Mouse (Mus musculus) MEL (cell line): ENCODE results near the gene Prr15l. TPM values are rescaled to one million over a fixed set of nuclear protein-coding genes. Genes with fewer than 3 reads are reported as not detected.
A peak's percentile ranks its signal among the peaks of the same experiment; 100 is the strongest.

Experiments
- DNase-seq: peaks from one replicate; pipeline ENCODE4 v3.0.0; 2011; ENCODE audit warnings: low read depth, low spot score
- H3K27ac ChIP-seq: 2 replicates; pipeline ENCODE4 v1.5.1; 2012; ENCODE audit warnings: low read depth, mild to moderate bottlenecking, control low read depth, low read length, moderate library complexity; ENCODE audit not compliant: control insufficient read depth
- H3K27me3 ChIP-seq, 2 experiments: fragments of 150-350 bp in 1 of 2; sonication (generic) in 1 of 2; 2 replicates each; pipeline ENCODE4 v1.6.1; 2012; ENCODE audit warnings: low read length in 2 of 2, mild to moderate bottlenecking in 2 of 2, improper control_type of control experiment in 1 of 2, moderate library complexity in 1 of 2; ENCODE audit not compliant: insufficient read depth in 2 of 2, control insufficient read depth in 1 of 2
- H3K36me3 ChIP-seq, 2 experiments: 2 replicates each; pipeline ENCODE4 v1.6.1; 2012 to 2014; ENCODE audit warnings: low read length in 2 of 2, improper control_type of control experiment in 1 of 2, inconsistent platforms in 1 of 2, mild to moderate bottlenecking in 1 of 2; ENCODE audit not compliant: insufficient read depth in 2 of 2, control insufficient read depth in 1 of 2
- H3K4me1 ChIP-seq, 2 experiments: fragments of 150-350 bp in 1 of 2; sonication (generic) in 1 of 2; 2 replicates each; pipeline ENCODE4 v1.6.1; 2012; ENCODE audit warnings: low read length in 2 of 2, improper control_type of control experiment in 1 of 2, mild to moderate bottlenecking in 1 of 2; ENCODE audit not compliant: insufficient read depth in 2 of 2, control insufficient read depth in 1 of 2
- H3K4me3 ChIP-seq, 2 experiments: fragments of 150-350 bp in 1 of 2; sonication (generic) in 1 of 2; 2 replicates each; pipeline ENCODE4 v1.5.1; 2012; ENCODE audit warnings: low read depth in 2 of 2, low read length in 2 of 2, mild to moderate bottlenecking in 2 of 2, moderate library complexity in 2 of 2, control low read depth in 1 of 2, improper control_type of control experiment in 1 of 2; ENCODE audit not compliant: control insufficient read depth in 1 of 2, insufficient read depth in 1 of 2
- H3K79me2 ChIP-seq: 2 replicates; pipeline ENCODE4 v1.6.1; 2012; ENCODE audit warnings: mild to moderate bottlenecking, low read length, moderate library complexity; ENCODE audit not compliant: control insufficient read depth, poor library complexity, insufficient read depth
- H3K9ac ChIP-seq: 2 replicates; pipeline ENCODE4 v1.6.1; 2012; ENCODE audit warnings: low read depth, mild to moderate bottlenecking, control low read depth, low read length, moderate library complexity; ENCODE audit not compliant: control insufficient read depth, poor library complexity, severe bottlenecking
- H3K9me3 ChIP-seq: fragments of 150-350 bp; sonication (generic); replicated peaks from 2 replicates; pipeline ENCODE4 v1.6.1; 2012; ENCODE audit warnings: mild to moderate bottlenecking, low read length, improper control_type of control experiment, moderate library complexity; ENCODE audit not compliant: insufficient read depth
- CHD2 ChIP-seq: IDR thresholded peaks from 2 replicates; pipeline ENCODE4 v1.6.1; 2011; ENCODE audit warnings: low read length, improper control_type of control experiment
- CTCF ChIP-seq, 3 experiments: IDR thresholded peaks in 2 of 3; conservative IDR thresholded peaks in 1 of 3; 2 replicates each; pipeline ENCODE4 v1.5.1; 2011 to 2012; ENCODE audit warnings: low read length in 3 of 3, low read depth in 2 of 3, mild to moderate bottlenecking in 2 of 3, improper control_type of control experiment in 1 of 3, inconsistent platforms in 1 of 3, mixed read lengths in 1 of 3, moderate library complexity in 1 of 3; ENCODE audit not compliant: control insufficient read depth in 1 of 3, insufficient read depth in 1 of 3, poor library complexity in 1 of 3, severe bottlenecking in 1 of 3
- ETS1 ChIP-seq: IDR thresholded peaks from 2 replicates; pipeline ENCODE4 v1.6.1; 2012; ENCODE audit warnings: low read depth, mild to moderate bottlenecking, inconsistent platforms, low read length, improper control_type of control experiment, moderate library complexity
- HCFC1 ChIP-seq: IDR thresholded peaks from 2 replicates; pipeline ENCODE4 v1.6.1; 2012; ENCODE audit warnings: low read depth, mild to moderate bottlenecking, inconsistent platforms, low read length, improper control_type of control experiment, moderate library complexity
- JUND ChIP-seq: IDR thresholded peaks from 2 replicates; pipeline ENCODE4 v1.6.1; 2011; ENCODE audit warnings: low read depth, mild to moderate bottlenecking, improper control_type of control experiment, low read length
- MAZ ChIP-seq: IDR thresholded peaks from 2 replicates; pipeline ENCODE4 v1.6.1; 2012; ENCODE audit warnings: low read depth, mild to moderate bottlenecking, inconsistent platforms, low read length, improper control_type of control experiment
- MYC ChIP-seq: IDR thresholded peaks from 2 replicates; pipeline ENCODE4 v1.6.1; 2011; ENCODE audit warnings: low read depth, mild to moderate bottlenecking, low read length, improper control_type of control experiment, moderate library complexity
- NRF1 ChIP-seq: IDR thresholded peaks from 2 replicates; pipeline ENCODE4 v1.6.1; 2014; ENCODE audit warnings: low read depth, mild to moderate bottlenecking, inconsistent platforms, low read length, improper control_type of control experiment, moderate library complexity; ENCODE audit not compliant: poor library complexity, insufficient read depth, severe bottlenecking
- POLR2A ChIP-seq, 2 experiments: IDR thresholded peaks; 2 replicates each; pipeline ENCODE4 v1.6.1; 2011 to 2012; ENCODE audit warnings: low read length in 2 of 2, mild to moderate bottlenecking in 2 of 2, control low read depth in 1 of 2, improper control_type of control experiment in 1 of 2, low read depth in 1 of 2, moderate library complexity in 1 of 2; ENCODE audit not compliant: control insufficient read depth in 1 of 2, insufficient read depth in 1 of 2, poor library complexity in 1 of 2
- RAD21 ChIP-seq: IDR thresholded peaks from 2 replicates; pipeline ENCODE4 v1.6.1; 2011; ENCODE audit warnings: mild to moderate bottlenecking, low read depth, low read length, improper control_type of control experiment
- RCOR1 ChIP-seq: IDR thresholded peaks from 2 replicates; pipeline ENCODE4 v1.6.1; 2012; ENCODE audit warnings: low read depth, mild to moderate bottlenecking, inconsistent platforms, low read length, improper control_type of control experiment
- TAL1 ChIP-seq: IDR thresholded peaks from 2 replicates; pipeline ENCODE4 v1.6.1; 2012; ENCODE audit warnings: mild to moderate bottlenecking, inconsistent platforms, low read length, moderate library complexity, mixed read lengths
- TBP ChIP-seq: IDR thresholded peaks from 2 replicates; pipeline ENCODE4 v1.8.0; 2011; ENCODE audit warnings: low read depth, low read length, improper control_type of control experiment
- TCF12 ChIP-seq: IDR thresholded peaks from 2 replicates; pipeline ENCODE4 v1.6.1; 2014; ENCODE audit warnings: low read depth, mild to moderate bottlenecking, inconsistent platforms, low read length, improper control_type of control experiment, moderate library complexity
- USF1 ChIP-seq: IDR thresholded peaks from 2 replicates; pipeline ENCODE4 v1.6.1; 2014; ENCODE audit warnings: low read depth, mild to moderate bottlenecking, inconsistent platforms, low read length, improper control_type of control experiment, moderate library complexity
- USF2 ChIP-seq, 2 experiments: IDR thresholded peaks; 2 replicates each; pipeline ENCODE4 v1.6.1; 2011 to 2012; ENCODE audit warnings: improper control_type of control experiment in 2 of 2, low read length in 2 of 2, borderline replicate concordance in 1 of 2, inconsistent platforms in 1 of 2, low read depth in 1 of 2, mild to moderate bottlenecking in 1 of 2; ENCODE audit not compliant: insufficient read depth in 1 of 2
- ZC3H11A ChIP-seq: IDR thresholded peaks from 2 replicates; pipeline ENCODE4 v1.6.1; 2012; ENCODE audit warnings: low read depth, mild to moderate bottlenecking, inconsistent platforms, low read length, improper control_type of control experiment
- ZMIZ1 ChIP-seq: IDR thresholded peaks from 2 replicates; pipeline ENCODE4 v1.6.1; 2012; ENCODE audit warnings: low read depth, mild to moderate bottlenecking, inconsistent platforms, low read length, improper control_type of control experiment, moderate library complexity
- polyA plus RNA-seq, 2 experiments: library from polyadenylated mRNA; stranded (reverse) in 1 of 2; unstranded in 1 of 2; fragments of >175 nt in 1 of 2; fragments of >200 nt in 1 of 2; gene quantifications; 2 replicates each; pipeline versions ENCODE4 v1.2.1 to v1.2.4; 2012; ENCODE audit warnings: low replicate concordance in 2 of 2, low read depth in 1 of 2; ENCODE audit not compliant: insufficient read length in 2 of 2, insufficient read depth in 1 of 2, missing spikeins in 1 of 2
- total RNA-seq: library from RNA; depleted of rRNA; stranded (reverse); fragments of 300-350 nt; gene quantifications from 2 replicates; pipeline ENCODE4 v1.2.3, GENCODE M21; 2012

Gene Prr15l
- total and polyA plus RNA-seq, 3 experiments: 0.08 to 0.19 TPM; not detected in 1

DNA sequence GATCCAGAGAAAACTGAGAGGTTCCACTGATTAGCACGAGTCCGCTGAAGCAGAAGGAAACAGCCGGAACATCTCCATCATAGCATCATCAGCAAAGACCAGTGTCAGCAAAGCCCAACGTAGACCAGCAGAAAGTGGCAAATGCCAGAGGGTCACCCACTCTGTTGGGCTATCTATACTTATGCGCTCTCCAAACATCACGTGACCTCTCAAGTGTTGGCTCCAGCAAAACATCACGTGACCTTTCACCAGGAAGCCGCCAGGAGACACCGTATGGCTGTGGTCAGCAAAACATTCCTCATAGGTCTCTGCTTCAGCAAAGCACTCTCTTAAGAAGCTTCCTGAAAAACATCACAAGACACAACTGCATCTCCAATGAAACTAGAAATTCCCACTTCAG is 47.6 kb upstream of the Prr15l start:
- Histone ChIP-seq H3K9ac (no peak overlapping the region), H3K79me2 (no peaks in the 10 kb centered on the region), H3K27me3 (peaks cover 47 to 61% of the 10 kb centered on the region in 2 experiments), H3K9me3 (no peaks in the 10 kb centered on the region), H3K4me1 (peaks cover 0 to 7% of the 10 kb centered on the region in 2 experiments; a peak in 2 of 4 replicates), H3K4me3 (no peak overlapping the region), H3K27ac (no peak overlapping the region), H3K36me3 (no peaks in the 10 kb centered on the region; a peak in 1 of 4 replicates)
- no peak for TF ChIP-seq TBP
- TF ChIP-seq USF1: peak; percentile 71
- DNase-seq: no peak

DNA sequence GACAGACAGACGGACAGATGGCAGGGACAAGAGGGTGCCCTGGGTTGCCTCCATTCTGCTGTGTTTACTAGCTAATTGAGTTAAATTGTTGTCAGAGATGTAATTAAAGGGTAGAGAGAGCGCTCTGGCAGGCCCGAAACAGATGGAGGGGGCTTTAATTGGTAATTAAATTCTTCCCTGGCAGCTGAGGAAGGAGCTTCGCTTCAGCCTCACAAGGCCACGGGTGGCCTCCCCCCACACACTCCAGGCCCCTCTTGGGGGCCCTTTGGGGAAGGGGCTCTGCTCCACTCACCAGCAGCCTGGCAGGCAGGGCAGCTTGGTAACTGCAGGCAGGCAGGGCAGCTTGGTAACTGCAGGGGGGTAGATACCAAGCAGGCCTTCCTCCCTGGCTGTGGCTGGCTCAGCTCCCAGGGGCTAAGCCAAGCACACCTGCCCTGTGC is 42.0 kb upstream of the Prr15l start:
- peaks cover 40 to 59% of the 10 kb centered on the region in 2 experiments for H3K27me3 ChIP-seq
- H3K36me3 ChIP-seq: no peaks in the 10 kb centered on the region
- H3K9ac ChIP-seq: no peak overlapping the region
- DNase-seq: no peak
- no peak for TF ChIP-seq ETS1
- TF ChIP-seq JUND: no peak
- TF ChIP-seq RAD21: no peak
- TF ChIP-seq CHD2: no peak
- TF ChIP-seq HCFC1: no peak
- no peak for TF ChIP-seq POLR2A (IDR thresholded peaks at IDR 0.05; ENCODE audit: control insufficient read depth in 1 of 2, insufficient read depth in 1 of 2, low read depth in 1 of 2, low read length in 2 of 2, poor library complexity in 1 of 2)
- TF ChIP-seq USF2 (IDR thresholded peaks at IDR 0.05; ENCODE audit: borderline replicate concordance in 1 of 2, insufficient read depth in 1 of 2, low read depth in 1 of 2, low read length in 2 of 2): no peak
- TF ChIP-seq MAZ: no peak
- no peak for TF ChIP-seq NRF1
- no peak for TF ChIP-seq ZC3H11A
- TF ChIP-seq ZMIZ1: no peak
- TF ChIP-seq TCF12: no peak
- TF ChIP-seq RCOR1: no peak
- no peak for TF ChIP-seq CTCF (IDR thresholded peaks at IDR 0.05 in 2 of 3, conservative IDR thresholded peaks at IDR 0.05 in 1 of 3; ENCODE audit: control insufficient read depth in 1 of 3, insufficient read depth in 1 of 3, low read depth in 2 of 3, low read length in 3 of 3, poor library complexity in 1 of 3, severe bottlenecking in 1 of 3)
- no peak for TF ChIP-seq MYC
- TF ChIP-seq TAL1: no peak
- TF ChIP-seq, all 39 proteins: peak for 0
- Histone ChIP-seq H3K9me3 (no peaks in the 10 kb centered on the region), H3K4me1 (no peaks in the 10 kb centered on the region; a peak in 1 of 4 replicates), H3K27ac (no peak overlapping the region), H3K79me2 (no peaks in the 10 kb centered on the region), H3K4me3 (no peak overlapping the region)
